Mouse (Mus musculus) myocyte (in vitro differentiated cells): ENCODE measurements around the gene Ikzf1.

Experiments used
- CEBPB ChIP-seq: IDR thresholded peaks from 2 replicates; pipeline ENCODE4 v1.6.1; 2011; ENCODE audit warnings: mild to moderate bottlenecking, moderate library complexity; ENCODE audit not compliant: poor library complexity, insufficient read depth, severe bottlenecking
- MAX ChIP-seq: IDR thresholded peaks from one replicate; pipeline ENCODE4 v1.6.1; 2011; ENCODE audit warnings: low read depth, mild to moderate bottlenecking, control low read depth
- POLR2A ChIP-seq: IDR thresholded peaks from one replicate; pipeline ENCODE4 v1.6.1; 2011; ENCODE audit warnings: low read depth, mild to moderate bottlenecking, control low read depth, moderate library complexity; ENCODE audit not compliant: insufficient read length
- REST ChIP-seq: IDR thresholded peaks from one replicate; pipeline ENCODE4 v1.6.1; 2011; ENCODE audit warnings: mild to moderate bottlenecking, control low read depth, moderate library complexity; ENCODE audit not compliant: insufficient read depth, insufficient read length
- USF1 ChIP-seq: IDR thresholded peaks from one replicate; pipeline ENCODE4 v1.6.1; 2011; ENCODE audit warnings: low read depth, mild to moderate bottlenecking, control low read depth, moderate library complexity

GRCm38 (mm10) chr11:11716692-11717037, 31.9 kb downstream of the Ikzf1 start:
- TF ChIP-seq USF1 (no peak), REST (no peak), POLR2A (no peak), MAX (no peak), CEBPB (no peak)
